Mouse (Mus musculus) left cerebral cortex, postnatal 4 days (tissue): ENCODE results near the gene Atp5mpl. TPM values are rescaled to one million over a fixed set of nuclear protein-coding genes. Genes with fewer than 3 reads are reported as not detected.
"Not testable (repeated sequence)": the region's sequence is repeated elsewhere in the genome, so short reads cannot be mapped to it uniquely, and the experiment has no call there.

ENCODE experiments used
- DNase-seq: peaks from one replicate; pipeline ENCODE4 v3.0.0-alpha.2; 2022
- intact Hi-C: fragments of 180-260 bp; cut with DNase I; formaldehyde crosslinking; loops from one replicate; pipeline ENCODE4 v1.15.1; 2025
- total RNA-seq, 2 experiments: library from RNA; stranded (reverse); gene quantifications; 2 replicates each; pipeline ENCODE4 v1.2.3; 2021

The Atp5mpl gene
- total RNA-seq, 2 experiments from 2014 or later = 363 to 384 TPM

GRCm38 (mm10) chr12:111951701-111952100, 15.1 kb downstream of the Atp5mpl start:
- DNase-seq = no peak
- intact Hi-C loops = no loop called here

GRCm38 (mm10) chr12:111950486-111950885, 16.3 kb downstream of the Atp5mpl start:
- no peak for DNase-seq
- intact Hi-C loops = no loop called here

GRCm38 (mm10) chr12:111946716-111947115, 20.1 kb downstream of the Atp5mpl start:
- DNase-seq = peak; percentile 52
- intact Hi-C loops = no loop called here

DNA sequence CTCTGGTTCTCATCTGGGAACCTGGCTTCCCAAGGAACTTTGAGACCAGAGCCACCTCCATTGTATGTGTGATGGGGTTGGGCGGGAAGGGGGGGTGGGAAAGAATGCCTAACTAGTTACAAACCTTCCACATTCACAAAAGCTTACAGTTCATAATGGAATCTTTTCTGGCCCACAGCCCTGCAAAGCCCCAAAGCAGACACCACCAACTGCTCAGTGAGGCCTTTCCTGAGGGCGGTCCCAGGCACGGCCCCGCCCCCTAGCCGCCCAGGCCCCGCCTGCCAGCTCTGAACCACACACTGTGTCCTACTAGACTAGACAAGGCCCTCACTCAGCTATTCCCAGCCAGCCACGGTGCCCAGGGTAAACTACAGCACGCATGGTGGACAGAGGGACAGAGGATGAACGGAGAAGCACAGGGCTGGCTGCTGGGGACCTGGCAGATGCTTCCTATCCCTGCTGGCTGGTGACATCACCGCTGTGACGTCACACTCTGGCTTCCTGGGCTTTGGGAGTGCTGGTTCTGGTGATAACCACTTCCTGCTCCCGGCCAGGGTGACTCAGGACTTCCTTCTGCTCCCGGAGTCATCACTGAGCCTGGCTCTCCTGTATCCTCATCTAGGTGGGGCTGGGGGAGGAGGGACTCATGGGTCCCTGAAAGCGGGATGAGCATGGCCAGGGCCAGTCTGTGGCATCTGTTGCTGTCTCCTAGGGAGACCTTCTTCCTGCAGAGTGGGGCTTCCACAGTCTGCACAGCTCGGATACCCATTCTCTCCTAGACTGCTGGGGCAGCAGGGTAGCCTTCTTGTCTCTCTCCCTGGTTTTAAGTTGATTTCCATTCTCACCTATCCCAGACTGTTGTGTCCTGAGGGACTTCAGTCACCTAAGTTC, 20.8 kb downstream of the Atp5mpl start:
- intact Hi-C loops, DNase-seq: not testable (repeated sequence)

- no peak for DNase-seq
- intact Hi-C loops = no loop called here
These were observed 21.7 kb downstream of the Atp5mpl start for GRCm38 (mm10) chr12:111945115-111945514.

- not testable (repeated sequence) for DNase-seq
- intact Hi-C loops = loop anchor here (5.0 kb wide), 1 partner anchor 57 kb away; no protein-coding TSS in a partner anchor
These were observed 22.5 kb downstream of the Atp5mpl start for GRCm38 (mm10) chr12:111944065-111944987.

GRCm38 (mm10) chr12:111943421-111944064, 23.2 kb downstream of the Atp5mpl start:
- DNase-seq = peak; percentile 27
- intact Hi-C loops = loop anchor here (5.0 kb wide), 1 partner anchor 56 kb away; no protein-coding TSS in a partner anchor

GRCm38 (mm10) chr12:111938623-111939177, 28.1 kb downstream of the Atp5mpl start:
- intact Hi-C loops = no loop called here
- DNase-seq = no peak

DNA sequence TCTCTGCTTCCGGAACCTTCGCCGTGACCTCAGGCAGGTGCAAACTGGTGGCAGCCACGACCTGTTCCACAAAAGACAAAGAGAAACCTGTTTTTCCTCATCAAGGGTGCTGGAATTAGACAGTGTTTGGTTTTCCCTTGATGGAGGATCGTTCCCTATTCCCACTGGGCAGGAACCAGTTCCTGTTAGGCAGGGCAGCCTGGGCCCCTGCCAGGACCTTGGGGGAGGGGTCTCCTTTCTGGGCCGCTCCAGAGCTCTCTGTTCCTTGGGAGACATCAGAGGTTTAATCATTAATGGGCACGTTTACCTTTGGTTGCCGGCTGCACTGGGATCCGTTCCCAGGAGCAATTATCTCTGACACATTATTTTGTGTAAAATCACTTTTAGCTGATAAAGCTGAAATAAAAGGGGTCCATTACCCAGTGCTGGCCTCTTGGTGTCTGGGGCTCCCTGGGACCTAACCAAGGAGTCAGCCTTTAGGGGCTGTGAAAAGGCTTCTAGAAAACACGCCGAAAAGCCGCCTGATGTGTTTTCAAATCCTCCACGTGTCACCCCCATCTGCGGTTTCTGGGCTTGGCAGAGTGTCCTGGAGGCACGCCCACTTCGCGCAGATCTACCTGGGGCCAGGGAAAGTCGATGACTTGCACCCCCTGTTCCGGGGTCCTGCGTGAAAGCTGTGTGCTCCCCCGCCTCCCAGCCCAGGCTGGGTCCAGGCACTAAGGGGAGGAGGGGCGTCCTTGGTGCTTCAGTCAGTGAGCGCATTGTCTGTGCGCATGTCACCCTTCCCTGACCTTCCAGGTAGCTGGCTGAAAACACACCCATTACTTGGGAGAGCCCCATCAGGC, 29.8 kb downstream of the Atp5mpl start:
- peak; percentile 52 for DNase-seq
- intact Hi-C loops = no loop called here

DNA sequence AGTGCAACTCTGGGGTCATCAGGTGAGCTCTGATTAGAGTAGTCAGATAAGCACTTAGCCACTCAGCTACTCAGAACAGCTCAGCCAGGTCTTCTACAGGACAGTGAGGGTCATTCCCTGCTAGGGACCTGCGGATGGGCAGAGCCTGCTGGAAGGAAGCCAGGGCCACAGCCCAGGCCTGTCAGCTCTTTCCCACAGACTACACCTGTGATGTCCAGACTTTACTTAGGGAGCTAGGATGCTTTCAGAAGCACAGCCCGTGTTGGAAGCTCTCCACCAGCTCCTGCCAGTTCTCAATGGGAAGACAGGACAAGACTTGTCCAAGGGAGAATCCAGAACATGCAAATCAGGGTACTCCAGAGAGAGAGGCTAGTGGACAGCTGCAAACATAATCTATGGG, 32.8 kb downstream of the Atp5mpl start:
- intact Hi-C loops = no loop called here
- DNase-seq = no peak

DNA sequence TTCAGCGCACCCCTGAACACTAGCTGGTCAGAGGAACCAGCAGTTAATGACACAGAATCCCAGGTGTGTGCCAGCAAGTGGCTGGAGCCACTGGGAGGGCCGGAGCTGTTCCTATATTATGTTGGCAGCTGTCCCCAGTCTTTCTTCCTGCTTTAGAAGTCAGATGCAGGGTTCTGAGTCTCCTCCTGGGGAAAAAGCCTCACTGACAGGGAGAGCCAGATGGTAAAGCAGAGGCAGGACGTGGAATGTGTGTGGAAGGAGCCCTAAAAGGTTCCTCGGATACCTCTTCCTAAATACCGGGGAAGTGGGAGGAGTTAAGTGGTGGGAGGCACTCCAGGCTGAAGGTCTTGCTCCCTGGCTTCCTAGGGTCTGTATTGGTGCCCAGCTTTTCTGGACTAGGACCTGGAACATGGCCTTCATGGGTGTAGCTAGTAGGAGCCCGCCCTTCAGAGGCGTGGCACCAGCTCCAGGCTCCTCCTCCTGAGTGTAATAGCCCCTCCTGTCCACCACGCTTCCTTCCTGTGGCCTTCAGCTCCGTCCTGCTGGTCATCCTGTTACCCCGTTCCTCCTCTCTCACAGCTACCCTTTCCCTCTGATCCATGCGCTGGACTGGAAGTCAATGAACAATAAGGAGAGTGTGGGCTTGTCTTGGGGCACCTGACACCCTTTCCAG, 33.6 kb downstream of the Atp5mpl start:
- intact Hi-C loops = no loop called here
- DNase-seq = no peak

DNA sequence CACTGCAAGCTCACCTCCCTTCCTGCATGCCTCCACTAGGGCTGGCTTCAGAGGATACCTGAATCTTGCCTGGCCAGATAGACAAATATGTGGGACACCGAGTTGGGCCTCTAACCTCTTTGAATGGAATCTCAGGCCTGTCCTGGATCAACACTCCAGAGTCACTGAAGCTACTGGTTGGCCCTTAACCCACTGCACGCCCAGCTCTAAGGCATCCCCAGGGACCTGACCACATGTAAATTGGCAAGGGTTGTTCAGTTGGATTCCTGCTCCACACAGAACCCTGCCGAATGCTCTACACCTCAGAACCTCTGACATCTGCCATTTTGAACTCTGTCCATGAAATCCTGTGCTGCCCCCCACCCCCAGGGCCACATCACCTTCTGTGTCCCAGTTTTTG, 34.3 kb downstream of the Atp5mpl start:
- intact Hi-C loops = no loop called here
- DNase-seq = no peak

- intact Hi-C loops = no loop called here
- peak; percentile 59 for DNase-seq
These were observed 35.3 kb downstream of the Atp5mpl start for GRCm38 (mm10) chr12:111931411-111932025.

DNA sequence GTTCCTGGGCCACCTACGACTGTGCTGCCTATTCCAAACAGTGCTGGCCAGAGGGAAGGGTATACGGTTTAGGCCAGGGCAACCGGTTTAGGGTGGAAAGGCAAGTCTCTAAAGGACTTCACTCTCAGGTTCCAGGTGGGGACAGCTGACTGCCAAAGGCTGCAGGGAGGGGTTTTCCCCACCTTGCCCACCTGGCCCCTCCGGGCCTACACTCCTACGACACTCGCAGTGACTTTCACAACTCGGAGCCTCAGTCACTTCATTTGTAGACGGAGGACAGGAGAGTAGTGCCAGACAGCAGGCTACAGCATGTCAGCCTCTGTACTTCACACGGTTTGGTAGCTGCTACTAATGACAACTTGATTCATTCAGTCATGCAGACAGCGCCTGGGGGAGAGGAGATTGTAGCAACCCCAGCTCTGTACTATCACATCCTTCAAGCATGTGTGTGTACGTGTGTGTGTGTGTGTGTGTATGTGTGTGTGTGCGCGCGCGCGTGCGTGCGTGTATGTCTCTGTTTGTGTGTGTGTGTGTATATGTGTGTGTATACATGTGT, 38.3 kb downstream of the Atp5mpl start:
- intact Hi-C loops = no loop called here
- no peak for DNase-seq

- DNase-seq = peak; percentile 93
- intact Hi-C loops = no loop called here
These were observed 39.4 kb downstream of the Atp5mpl start for GRCm38 (mm10) chr12:111927338-111927737.

- intact Hi-C loops = no loop called here
- no peak for DNase-seq
These were observed 43.7 kb downstream of the Atp5mpl start for GRCm38 (mm10) chr12:111923117-111923516.

DNA sequence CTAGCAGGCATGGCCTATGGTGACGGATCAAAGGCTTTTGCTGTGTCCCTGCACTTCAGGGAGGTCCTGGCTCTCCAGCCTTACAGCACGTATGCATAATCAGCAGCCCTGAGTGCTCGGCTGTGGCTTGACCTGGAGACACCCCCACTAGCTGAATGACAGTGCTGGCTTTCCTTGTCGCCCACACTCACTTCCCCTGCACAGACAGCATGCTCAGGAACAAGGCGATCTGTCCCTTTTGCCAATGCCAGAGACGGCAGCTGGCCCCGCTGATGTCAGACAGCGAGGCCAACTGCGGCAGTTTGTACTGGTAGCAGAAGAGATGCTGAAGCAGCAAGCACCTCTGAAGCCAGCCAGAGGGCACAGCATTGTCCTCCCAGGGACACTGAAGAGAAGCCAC, 46.7 kb downstream of the Atp5mpl start:
- intact Hi-C loops = no loop called here

DNA sequence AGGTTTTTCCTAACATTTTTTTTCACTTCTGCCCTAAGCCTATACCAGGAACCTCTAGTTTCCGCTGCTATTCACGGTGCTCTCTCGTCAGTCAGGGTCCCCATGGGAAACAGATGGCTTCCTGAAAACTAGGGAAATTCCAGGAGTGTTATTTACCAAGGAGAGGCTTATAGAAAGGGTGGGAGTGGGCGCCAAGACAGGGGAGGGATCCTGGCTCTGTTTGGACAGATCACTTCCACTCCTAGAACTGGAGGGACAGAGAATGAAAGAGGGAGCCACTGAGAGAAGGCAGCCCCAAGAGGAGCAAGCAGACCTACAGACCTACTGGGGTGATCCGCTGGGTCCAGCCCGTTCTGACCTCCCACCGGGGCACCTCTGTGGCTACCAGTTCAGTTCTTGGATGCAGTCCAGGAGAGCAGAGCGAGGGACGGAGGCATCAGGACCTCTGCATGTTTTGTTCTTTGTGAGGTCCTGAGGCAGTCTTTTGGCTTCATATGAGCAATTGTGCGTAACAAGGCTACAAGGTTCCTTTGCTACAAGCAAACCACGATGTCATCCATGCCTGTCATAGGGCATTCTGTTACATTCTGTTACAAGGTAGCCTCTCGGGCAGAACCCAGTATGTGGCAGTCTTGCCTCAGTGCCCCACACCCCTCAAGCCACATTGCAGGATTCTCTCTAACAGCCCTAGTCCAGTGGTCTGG, 50.1 kb downstream of the Atp5mpl start:
- intact Hi-C loops = no loop called here
- no peak for DNase-seq

More for the DNA sequence above, 46.7 kb downstream of the Atp5mpl start:
- peak; percentile 85 for DNase-seq
